Mouse (Mus musculus) midbrain, embryonic 16.5 days (tissue): Measurements from ENCODE around the gene Rpl10. TPM values are rescaled to one million over a fixed set of nuclear protein-coding genes. Genes with fewer than 3 reads are reported as not detected.

Experiments used
- ATAC-seq: fragments of 200-750 bp; cut with Nextera tagmentation; 2 replicates; pipeline ENCODE4 v1.8.0; 2017; ENCODE audit warnings: moderate TSS enrichment
- H3K27ac ChIP-seq: fragments of 300-500 bp; sonication (generic); 2 replicates; pipeline ENCODE4 v1.5.1; 2014; ENCODE audit warnings: mild to moderate bottlenecking, low read length, mixed read lengths
- H3K27me3 ChIP-seq: fragments of 300-500 bp; sonication (generic); 2 replicates; pipeline ENCODE4 v1.6.1; 2014; ENCODE audit warnings: low read depth, low read length, mixed read lengths; ENCODE audit not compliant: control insufficient read depth, insufficient read depth
- H3K36me3 ChIP-seq: fragments of 300-500 bp; sonication (generic); 2 replicates; pipeline ENCODE4 v1.6.1; 2014; ENCODE audit warnings: mild to moderate bottlenecking, low read length, moderate library complexity, mixed read lengths; ENCODE audit not compliant: control insufficient read depth, insufficient read depth
- H3K4me1 ChIP-seq: fragments of 300-500 bp; sonication (generic); 2 replicates; pipeline ENCODE4 v1.6.1; 2014; ENCODE audit warnings: mild to moderate bottlenecking, low read length, mixed read lengths; ENCODE audit not compliant: control insufficient read depth, insufficient read depth
- H3K4me2 ChIP-seq: fragments of 300-500 bp; sonication (generic); 2 replicates; pipeline ENCODE4 v1.6.1; 2014; ENCODE audit warnings: mild to moderate bottlenecking, low read length, mixed read lengths
- H3K4me3 ChIP-seq: fragments of 300-500 bp; sonication (generic); 2 replicates; pipeline ENCODE4 v1.5.1; 2014; ENCODE audit warnings: low read depth, mild to moderate bottlenecking, low read length, moderate library complexity, mixed read lengths
- H3K9ac ChIP-seq: fragments of 300-500 bp; sonication (generic); 2 replicates; pipeline ENCODE4 v1.6.1; 2014; ENCODE audit warnings: low read depth, low read length, mixed read lengths
- H3K9me3 ChIP-seq: fragments of 300-500 bp; sonication (generic); replicated peaks from 2 replicates; pipeline ENCODE4 v1.6.1; 2014; ENCODE audit warnings: mild to moderate bottlenecking, low read length, mixed read lengths; ENCODE audit not compliant: control insufficient read depth, poor library complexity, severe bottlenecking
- WGBS: fragments of 180-500 bp; shearing (Covaris S2); extraction: QIAGEN DNeasy Blood & Tissue Kit; methylation state at CpG from one replicate; pipeline ENCODE4 v1.1.7; 2014; 5-methylcytosine and 5-hydroxymethylcytosine counted together
- polyA plus RNA-seq: library from polyadenylated mRNA; unstranded; fragments of >200 nt; fragmentation: Nextera tagmentation; extraction: Ambion mirVana; gene quantifications from 2 replicates; pipeline ENCODE4 v1.2.1, GENCODE M21; 2015

Gene Rpl10
- polyA plus RNA-seq, 1 experiment from 2014 or later, result 454 TPM

DNA sequence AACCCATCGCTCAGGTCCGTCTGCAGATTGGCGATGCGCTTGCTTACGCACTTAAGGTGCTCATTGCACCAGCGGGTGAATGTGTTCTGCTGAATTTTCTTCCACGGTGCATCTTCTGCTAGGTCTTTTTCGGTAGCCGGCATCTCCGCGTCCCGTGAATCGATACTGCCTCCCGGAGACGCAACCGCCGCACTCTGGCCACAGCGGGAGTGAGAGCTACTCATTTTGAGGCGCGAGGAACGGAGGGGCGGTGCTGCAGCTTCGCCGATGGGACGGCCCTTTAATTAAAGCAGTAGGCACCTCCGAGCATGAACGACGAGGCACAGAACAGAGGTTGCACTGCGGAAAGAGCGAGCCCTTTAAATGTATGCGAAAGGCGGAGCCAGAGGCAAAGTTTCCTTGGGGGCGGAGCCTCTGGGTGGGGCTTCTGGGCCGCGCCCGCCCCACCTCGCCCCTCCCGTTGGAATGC is 24.4 kb upstream of the Rpl10 start:
- H3K9me3 ChIP-seq, result no peaks in the 10 kb centered on the region
- H3K36me3 ChIP-seq, result no peaks in the 10 kb centered on the region
- H3K27ac ChIP-seq, result peak overlapping the region; percentile 86
- peak overlapping the region; percentile 85 for H3K9ac ChIP-seq
- peak overlapping the region; percentile 70 for H3K4me2 ChIP-seq
- 22% methylated on average over 38 of the region's 38 CpGs for WGBS
- ATAC-seq, result peak; percentile 91
- H3K27me3 ChIP-seq, result no peaks in the 10 kb centered on the region
- H3K4me3 ChIP-seq, result peak overlapping the region; percentile 58
- H3K4me1 ChIP-seq, result peaks cover 18% of the 10 kb centered on the region

DNA sequence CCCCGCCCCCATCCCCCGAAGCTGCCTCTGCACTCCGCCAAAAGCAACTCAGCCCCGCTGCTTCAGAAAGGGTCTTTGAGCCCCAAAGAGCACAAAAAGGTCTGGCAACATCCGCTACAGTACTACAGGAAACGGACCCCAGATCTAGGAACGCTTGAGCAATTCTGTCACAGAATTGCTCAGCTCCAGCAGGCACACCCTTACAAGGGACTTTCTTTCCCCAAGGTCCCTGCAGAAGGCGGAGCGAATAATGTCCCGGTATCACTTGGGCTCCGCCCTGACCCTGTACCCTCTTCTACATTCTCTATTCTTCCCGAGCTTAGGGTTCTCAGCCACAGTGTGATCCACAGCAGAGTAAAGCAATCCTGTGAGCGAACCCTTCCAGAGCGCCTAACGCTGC is 23.9 kb upstream of the Rpl10 start:
- 26% methylated on average over 15 of the region's 15 CpGs for WGBS
- peak; percentile 18 for ATAC-seq
- H3K9me3 ChIP-seq, result no peaks in the 10 kb centered on the region
- peak overlapping the region; percentile 53; the same call in 1 of the 2 replicates for H3K9ac ChIP-seq
- H3K27me3 ChIP-seq, result no peaks in the 10 kb centered on the region
- peak overlapping the region; percentile 73 for H3K27ac ChIP-seq
- H3K4me2 ChIP-seq, result peak overlapping the region; percentile 59
- no peaks in the 10 kb centered on the region for H3K36me3 ChIP-seq
- peak overlapping the region; percentile 58 for H3K4me3 ChIP-seq
- H3K4me1 ChIP-seq, result peaks cover 18% of the 10 kb centered on the region

DNA sequence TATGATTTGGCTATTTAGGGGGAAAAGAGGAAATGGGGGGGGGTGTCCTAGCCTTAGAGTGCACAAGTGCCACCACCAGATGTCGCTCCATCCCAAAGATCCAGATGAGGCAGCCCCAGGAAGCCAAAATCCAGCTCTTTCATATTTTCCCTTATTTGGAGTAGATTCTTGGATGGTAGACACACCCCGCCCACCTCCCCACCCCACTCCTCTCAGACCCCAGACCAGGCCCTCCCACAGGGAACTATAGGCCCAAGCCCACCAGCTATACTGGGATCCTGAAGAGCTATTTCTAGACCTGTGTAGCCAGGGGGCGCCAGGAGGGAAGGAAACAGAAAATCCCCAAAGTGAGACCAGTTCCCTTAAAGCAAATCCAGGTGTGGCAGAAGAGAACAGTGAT is 22.0 kb upstream of the Rpl10 start:
- ATAC-seq, result no peak
- Histone ChIP-seq H3K4me3 (no peak overlapping the region), H3K9me3 (no peaks in the 10 kb centered on the region)

GRCm38 (mm10) chrX:74249615-74250014 is 21.0 kb upstream of the Rpl10 start, which contains the start of gene Flna:
Gene Flna (minus strand): TSS chrX:74249820.
- Histone ChIP-seq H3K9ac (peak within 1 kb of the TSS; percentile 67), H3K9me3 (no peaks in the 10 kb centered on the region), H3K4me1 (peaks cover 5% of the 10 kb centered on the region; the same call in 1 of the 2 replicates), H3K36me3 (no peaks in the 10 kb centered on the region), H3K4me2 (peak within 1 kb of the TSS; percentile 61), H3K27ac (peak within 1 kb of the TSS; percentile 60), H3K4me3 (peak within 1 kb of the TSS; percentile 46), H3K27me3 (no peaks in the 10 kb centered on the region)
- ATAC-seq, result 0 out of 2 replicates have a peak, but pooled peaks have one; percentile 4
- WGBS, result 18% methylated on average over 38 of the region's 38 CpGs

More for the DNA sequence above, 22.0 kb upstream of the Rpl10 start:
- H3K36me3 ChIP-seq, result no peaks in the 10 kb centered on the region
- H3K4me1 ChIP-seq, result peaks cover 9% of the 10 kb centered on the region; the same call in 1 of the 2 replicates
- 13% methylated on average over 3 of the region's 3 CpGs for WGBS
- no peak overlapping the region for H3K9ac ChIP-seq
- H3K4me2 ChIP-seq, result peak overlapping the region; percentile 61
- no peaks in the 10 kb centered on the region for H3K27me3 ChIP-seq
- H3K27ac ChIP-seq, result no peak overlapping the region

GRCm38 (mm10) chrX:74254153-74254887 is 16.3 kb upstream of the Rpl10 start, which contains the start of gene Emd:
Gene Emd (plus strand): TSS chrX:74254687.
- 22% methylated on average over 39 of the region's 39 CpGs for WGBS
- Histone ChIP-seq H3K4me2 (peak within 1 kb of the TSS; percentile 55), H3K4me1 (peaks cover 5% of the 10 kb centered on the region), H3K36me3 (0 out of 2 replicates have a peak, but pooled peaks cover 3% of the 10 kb centered on the region), H3K9me3 (no peaks in the 10 kb centered on the region), H3K27ac (peak within 1 kb of the TSS; percentile 84), H3K27me3 (no peaks in the 10 kb centered on the region), H3K4me3 (peak within 1 kb of the TSS; percentile 56), H3K9ac (peak within 1 kb of the TSS; percentile 77)
- peak; percentile 96 for ATAC-seq

- peak; percentile 74 for ATAC-seq
- Histone ChIP-seq H3K4me1 (peaks cover 5% of the 10 kb centered on the region), H3K9ac (peak overlapping the region; percentile 77), H3K4me3 (peak overlapping the region; percentile 56), H3K9me3 (no peaks in the 10 kb centered on the region), H3K4me2 (peak overlapping the region; percentile 55), H3K27ac (peak overlapping the region; percentile 84), H3K36me3 (0 out of 2 replicates have a peak, but pooled peaks cover 3% of the 10 kb centered on the region), H3K27me3 (no peaks in the 10 kb centered on the region)
- 13% methylated on average over 31 of the region's 31 CpGs for WGBS
These were observed 15.6 kb upstream of the Rpl10 start for GRCm38 (mm10) chrX:74254888-74255565.

GRCm38 (mm10) chrX:74257746-74258145 is 12.9 kb upstream of the Rpl10 start:
- no peaks in the 10 kb centered on the region for H3K27me3 ChIP-seq
- H3K36me3 ChIP-seq, result 0 out of 2 replicates have a peak, but pooled peaks cover 3% of the 10 kb centered on the region
- H3K4me2 ChIP-seq, result no peak overlapping the region
- ATAC-seq, result no peak
- H3K4me3 ChIP-seq, result no peak overlapping the region
- H3K27ac ChIP-seq, result no peak overlapping the region
- H3K4me1 ChIP-seq, result peaks cover 5% of the 10 kb centered on the region
- no peak overlapping the region for H3K9ac ChIP-seq
- no peaks in the 10 kb centered on the region for H3K9me3 ChIP-seq
- WGBS, result 93% methylated on average over 3 of the region's 3 CpGs

DNA sequence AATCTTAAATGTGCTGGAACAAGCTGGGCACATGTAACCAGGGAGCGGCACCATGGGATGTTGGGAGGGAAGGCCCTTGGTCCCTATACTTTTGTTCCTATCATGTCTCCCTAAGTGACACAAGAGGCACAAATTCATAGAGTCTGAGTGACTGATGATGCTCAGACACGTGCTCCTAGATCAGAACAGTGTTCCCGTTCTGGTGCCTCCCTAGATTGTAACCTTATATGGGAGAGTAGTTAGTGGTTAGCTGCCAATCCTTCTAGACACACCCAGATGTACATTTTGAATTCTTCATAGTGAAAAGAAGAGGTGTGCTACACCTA is 913 bp upstream of the Rpl10 start:
- H3K4me2 ChIP-seq, result peak overlapping the region; percentile 54
- no peaks in the 10 kb centered on the region for H3K27me3 ChIP-seq
- H3K4me1 ChIP-seq, result peaks cover 7% of the 10 kb centered on the region
- peak overlapping the region; percentile 47; the same call in 1 of the 2 replicates for H3K9ac ChIP-seq
- H3K27ac ChIP-seq, result peak overlapping the region; percentile 96
- peak overlapping the region; percentile 50 for H3K4me3 ChIP-seq
- peak; percentile 54 for ATAC-seq
- 33% methylated on average over 3 of the region's 3 CpGs for WGBS
- H3K9me3 ChIP-seq, result no peaks in the 10 kb centered on the region
- 0 out of 2 replicates have a peak, but pooled peaks cover 3% of the 10 kb centered on the region for H3K36me3 ChIP-seq
